Mouse (Mus musculus) embryonic facial prominence, embryonic 15.5 days (tissue): ENCODE data around the gene Nrm. TPM values are rescaled to one million over a fixed set of nuclear protein-coding genes. Genes with fewer than 3 reads are reported as not detected.

Source experiments
- ATAC-seq: fragments of 200-750 bp; cut with Nextera tagmentation; 2 replicates; pipeline ENCODE4 v1.8.0; 2017; ENCODE audit warnings: low read depth, moderate TSS enrichment; ENCODE audit not compliant: insufficient number of reproducible peaks, low FRiP score, low TSS enrichment
- H3K27ac ChIP-seq: fragments of 300-500 bp; sonication (generic); replicated peaks from 2 replicates; pipeline ENCODE4 v1.5.1; 2015; ENCODE audit warnings: mild to moderate bottlenecking, inconsistent platforms
- H3K27me3 ChIP-seq: fragments of 300-500 bp; sonication (generic); 2 replicates; pipeline ENCODE4 v1.6.1; 2015; ENCODE audit warnings: inconsistent platforms
- H3K36me3 ChIP-seq: fragments of 300-500 bp; sonication (generic); 2 replicates; pipeline ENCODE4 v1.6.1; 2015; ENCODE audit warnings: mild to moderate bottlenecking, inconsistent platforms
- H3K4me1 ChIP-seq: fragments of 300-500 bp; sonication (generic); 2 replicates; pipeline ENCODE4 v1.6.1; 2015; ENCODE audit warnings: inconsistent platforms
- H3K4me2 ChIP-seq: fragments of 300-500 bp; sonication (generic); replicated peaks from 2 replicates; pipeline ENCODE4 v1.6.1; 2015; ENCODE audit warnings: mild to moderate bottlenecking, inconsistent platforms
- H3K4me3 ChIP-seq: fragments of 300-500 bp; sonication (generic); replicated peaks from 2 replicates; pipeline ENCODE4 v1.5.1; 2015; ENCODE audit warnings: mild to moderate bottlenecking, inconsistent platforms
- H3K9ac ChIP-seq: fragments of 300-500 bp; sonication (generic); 2 replicates; pipeline ENCODE4 v1.6.1; 2015; ENCODE audit warnings: inconsistent platforms
- H3K9me3 ChIP-seq: fragments of 300-500 bp; sonication (generic); replicated peaks from 2 replicates; pipeline ENCODE4 v1.6.1; 2016; ENCODE audit warnings: inconsistent platforms
- WGBS: fragments of 180-500 bp; shearing (Covaris S2); methylation state at CpG from one replicate; pipeline ENCODE4 v1.1.7; 2015; 5-methylcytosine and 5-hydroxymethylcytosine counted together
- microRNA-seq: library from miRNA; unstranded; fragments of <30 nt; microRNA quantifications from one replicate; pipeline ENCODE4, GENCODE M21; 2016; ENCODE audit warnings: borderline number of aligned reads
- polyA plus RNA-seq: library from polyadenylated mRNA; unstranded; fragments of >200 nt; fragmentation: Nextera tagmentation; extraction: Ambion mirVana; gene quantifications from 2 replicates; pipeline ENCODE4 v1.2.1, GENCODE M21; 2015

The Nrm gene
- polyA plus RNA-seq, 1 experiment from 2014 or later, result 53.2 TPM

- WGBS, result 3% methylated on average over 25 of the region's 25 CpGs
- no peaks in the 10 kb centered on the region for H3K27me3 ChIP-seq
- peaks cover 52% of the 10 kb centered on the region for H3K36me3 ChIP-seq
- peak within 1 kb of the TSS; percentile 80 for H3K27ac ChIP-seq
- no peaks in the 10 kb centered on the region for H3K9me3 ChIP-seq
- H3K4me1 ChIP-seq, result peaks cover 24% of the 10 kb centered on the region
- ATAC-seq, result peak; percentile 74
- peak within 1 kb of the TSS; percentile 76 for H3K4me3 ChIP-seq
- peak within 1 kb of the TSS; percentile 82 for H3K4me2 ChIP-seq
- peak within 1 kb of the TSS; percentile 62 for H3K9ac ChIP-seq
Observed at GRCm38 (mm10) chr17:35909919-35910369, 48.8 kb downstream of the Nrm start, which contains the start of gene Atat1. Gene Atat1, minus strand, starts transcription at chr17:35910075.

- Histone ChIP-seq H3K4me2 (peak overlapping the region; percentile 80), H3K27ac (no peak overlapping the region), H3K4me3 (peak overlapping the region; percentile 80), H3K9me3 (no peaks in the 10 kb centered on the region), H3K27me3 (no peaks in the 10 kb centered on the region), H3K4me1 (peaks cover 21% of the 10 kb centered on the region), H3K9ac (no peak overlapping the region), H3K36me3 (peaks cover 25% of the 10 kb centered on the region)
- 83% methylated on average over 6 of the region's 6 CpGs for WGBS
- no peak for ATAC-seq
Observed at GRCm38 (mm10) chr17:35914975-35915374, 53.9 kb downstream of the Nrm start.

Small RNA genes within 50 kb of the gene (microRNA-seq; reads per million reads assigned to microRNA genes)
- gene Gm28033, result 0.52 reads per million

Other genes starting within 250 kb of the Nrm start
- 0.17 TPM in 1 of 2 replicates, not detected in the other for gene Gm9573, start 234.7 kb upstream of the Nrm start, polyA plus RNA-seq
- 0.36 TPM in 1 of 2 replicates, not detected in the other for gene Mucl3, start 217.6 kb upstream of the Nrm start, polyA plus RNA-seq
- 16.6 and 19.0 TPM in 2 replicates for gene Vars2, start 193.7 kb upstream of the Nrm start, polyA plus RNA-seq
- gene Gtf2h4, start 187.6 kb upstream of the Nrm start, polyA plus RNA-seq, result 35.4 and 39.5 TPM in 2 replicates
- gene Ddr1, start 156.7 kb upstream of the Nrm start, polyA plus RNA-seq, result 95.1 and 100 TPM in 2 replicates
- 28.7 and 30.2 TPM in 2 replicates for gene Ier3, start 39.6 kb upstream of the Nrm start, polyA plus RNA-seq
- gene Flot1, start 38.1 kb upstream of the Nrm start, polyA plus RNA-seq, result 64.4 and 72.6 TPM in 2 replicates
- 823 TPM in 2 replicates for gene Tubb5, start 23.0 kb upstream of the Nrm start, polyA plus RNA-seq
- 12.0 and 16.1 TPM in 2 replicates for gene Mdc1, start 19.8 kb upstream of the Nrm start, polyA plus RNA-seq
- 28.5 and 30.3 TPM in 2 replicates for gene Ppp1r18, start 4.3 kb downstream of the Nrm start, polyA plus RNA-seq
- gene Dhx16, start 18.5 kb downstream of the Nrm start, polyA plus RNA-seq, result 40.7 and 50.6 TPM in 2 replicates
- gene 2310061I04Rik, start 36.1 kb downstream of the Nrm start, polyA plus RNA-seq, result 22.3 and 23.9 TPM in 2 replicates
- gene Atat1, start 48.8 kb downstream of the Nrm start, polyA plus RNA-seq, result 64.5 and 77.7 TPM in 2 replicates
- 72.5 and 75.7 TPM in 2 replicates for gene Mrps18b, start 55.1 kb downstream of the Nrm start, polyA plus RNA-seq
- gene Ppp1r10, start 55.1 kb downstream of the Nrm start, polyA plus RNA-seq, result 39.2 and 39.5 TPM in 2 replicates
- 89.0 and 92.2 TPM in 2 replicates for gene Abcf1, start 108.4 kb downstream of the Nrm start, polyA plus RNA-seq
- gene Gnl1, start 118.5 kb downstream of the Nrm start, polyA plus RNA-seq, result 59.7 and 61.5 TPM in 2 replicates
- gene Prr3, start 118.9 kb downstream of the Nrm start, polyA plus RNA-seq, result 37.8 and 41.4 TPM in 2 replicates
- gene H2-T24, start 159.2 kb downstream of the Nrm start, polyA plus RNA-seq, result 3.0 and 3.7 TPM in 2 replicates
- 24.9 and 26.4 TPM in 2 replicates for gene H2-T23, start 171.5 kb downstream of the Nrm start, polyA plus RNA-seq
- 26.8 and 27.2 TPM in 2 replicates for gene H2-T22, start 181.4 kb downstream of the Nrm start, polyA plus RNA-seq
- gene Gm6034, start 181.6 kb downstream of the Nrm start, polyA plus RNA-seq, result 0.11 TPM in 1 of 2 replicates, not detected in the other
- gene Gm11127, start 197.1 kb downstream of the Nrm start, polyA plus RNA-seq, result 0.12 TPM in 1 of 2 replicates, not detected in the other